Mouse (Mus musculus): ENCODE data around the gene Mef2d. TPM values are rescaled to one million over a fixed set of nuclear protein-coding genes. Genes with fewer than 3 reads are reported as not detected.

The Mef2d gene
- total RNA-seq, 1 experiment from 2014 or later, result 32.2 TPM

DNA sequence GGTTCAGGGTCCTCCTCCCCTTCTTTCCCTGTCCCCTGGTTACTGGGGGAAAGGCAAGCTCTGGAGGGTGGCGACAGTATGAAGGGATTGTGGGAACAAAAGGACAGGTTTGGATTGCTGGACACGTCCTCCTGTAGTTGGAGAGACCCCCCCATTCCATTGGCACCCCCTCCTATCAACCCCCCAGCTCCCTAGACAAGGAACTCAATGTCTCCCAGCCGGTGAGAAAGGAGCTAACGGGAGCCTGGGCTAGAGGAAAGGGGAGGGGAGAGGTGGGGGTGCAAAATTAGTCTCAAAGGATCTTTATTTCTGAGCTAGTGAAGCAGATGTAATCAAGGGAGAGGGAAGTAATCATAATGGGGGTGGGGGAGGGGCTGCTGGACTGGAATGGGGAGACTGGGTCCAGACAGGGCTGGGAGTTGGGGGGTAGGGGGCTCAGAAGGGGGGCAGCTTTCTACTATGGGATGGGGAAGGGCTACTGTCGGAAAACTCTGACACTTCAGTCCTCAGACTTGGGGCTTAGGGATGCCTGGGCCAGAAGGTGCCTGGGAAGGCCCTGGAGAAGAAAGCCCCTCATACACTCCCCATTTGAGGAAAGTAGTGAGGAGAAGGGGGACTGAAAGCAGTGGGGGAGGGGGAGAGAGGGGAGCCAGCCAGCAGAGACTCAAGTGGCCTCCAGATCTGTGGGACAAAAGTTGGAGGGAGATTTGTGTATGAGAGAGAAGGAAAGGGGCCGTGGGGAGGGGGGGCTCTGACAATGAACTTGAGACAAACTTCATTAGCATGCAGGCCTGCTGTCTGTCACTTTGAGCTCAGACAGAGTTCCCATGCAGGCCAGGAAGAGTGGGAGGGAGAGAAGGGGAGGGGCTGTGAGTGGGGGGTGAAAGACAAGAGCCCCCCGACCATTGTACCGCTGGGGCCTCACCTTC is 63.7 kb downstream of the Mef2d start:
- no peak for ATAC-seq (replicated peaks; ENCODE audit: low read depth, poor library complexity, severe bottlenecking)

GRCm38 (mm10) chr3:88206500-88206899 is 64.3 kb downstream of the Mef2d start:
- no peak for ATAC-seq (replicated peaks; ENCODE audit: low read depth, poor library complexity, severe bottlenecking)

GRCm38 (mm10) chr3:88206901-88207371 is 64.8 kb downstream of the Mef2d start:
- ATAC-seq (replicated peaks; ENCODE audit: low read depth, poor library complexity, severe bottlenecking), result no peak

GRCm38 (mm10) chr3:88207451-88208100 is 65.4 kb downstream of the Mef2d start:
- no peak for ATAC-seq (replicated peaks; ENCODE audit: low read depth, poor library complexity, severe bottlenecking)

DNA sequence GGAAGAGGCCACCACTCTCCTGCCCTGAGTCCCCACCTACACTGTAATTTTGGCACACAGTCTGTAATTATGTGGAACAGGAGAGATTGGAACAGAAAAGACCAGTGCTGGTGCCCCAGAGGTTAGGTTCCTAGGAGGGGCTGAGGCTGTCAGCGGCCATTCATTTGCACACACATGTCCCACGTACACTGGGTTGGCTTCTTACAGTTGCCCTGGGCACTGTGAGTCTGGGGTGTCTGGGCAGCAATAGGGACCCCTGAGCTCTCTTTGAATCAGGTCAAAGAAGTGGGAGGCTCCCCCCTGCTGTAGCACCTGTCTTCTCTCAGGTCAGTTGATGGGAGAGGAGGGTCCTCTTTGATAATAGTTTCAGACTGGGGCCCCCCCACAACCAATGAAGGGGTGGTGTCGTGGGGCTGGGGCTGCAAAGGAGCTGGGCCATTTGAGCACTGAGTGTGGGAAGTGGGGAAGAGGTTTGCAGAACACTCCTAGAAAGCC is 66.1 kb downstream of the Mef2d start:
- ATAC-seq (replicated peaks; ENCODE audit: low read depth, poor library complexity, severe bottlenecking), result no peak

DNA sequence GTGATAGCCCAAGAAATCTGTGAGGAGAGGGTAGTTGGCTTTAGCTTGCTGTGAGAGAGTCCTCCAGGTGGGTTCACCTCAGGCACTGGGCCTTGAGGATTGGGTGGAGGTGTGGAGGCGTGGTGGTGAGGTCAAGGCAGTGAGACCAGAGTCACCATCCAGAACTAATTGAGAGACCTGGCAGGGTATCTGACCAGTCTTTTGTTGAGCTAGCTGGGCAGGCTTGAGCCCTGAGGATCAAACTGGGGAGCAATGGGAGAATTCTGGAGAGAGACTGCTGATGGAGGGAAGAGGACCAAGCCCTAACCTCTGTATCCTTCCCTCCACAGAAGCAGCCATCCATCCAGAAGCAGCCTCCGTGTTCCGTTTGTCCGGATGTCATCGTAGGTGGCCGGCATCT is 67.1 kb downstream of the Mef2d start:
- no peak for ATAC-seq (replicated peaks; ENCODE audit: low read depth, poor library complexity, severe bottlenecking)

GRCm38 (mm10) chr3:88210121-88210520 is 67.9 kb downstream of the Mef2d start:
- no peak for ATAC-seq (replicated peaks; ENCODE audit: low read depth, poor library complexity, severe bottlenecking)

DNA sequence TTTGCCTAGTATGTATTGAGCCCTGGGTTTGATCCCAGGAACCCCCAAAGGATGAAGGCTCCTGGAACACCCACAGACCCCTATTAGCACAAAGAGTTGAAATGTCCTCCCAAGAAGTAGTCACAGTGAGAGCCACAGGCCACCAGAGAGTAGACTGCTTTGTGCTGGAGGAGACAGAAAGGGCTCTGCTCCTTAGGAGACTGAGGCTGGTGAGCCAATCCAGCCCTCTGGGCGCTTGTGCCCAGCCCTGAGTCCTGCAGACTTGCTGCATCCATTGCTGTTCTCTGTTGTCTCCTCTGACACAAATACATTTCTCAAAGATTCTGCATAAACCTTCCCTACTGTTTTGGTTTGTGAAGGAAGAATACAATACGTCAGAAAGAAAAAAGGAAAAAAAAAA is 68.7 kb downstream of the Mef2d start:
- no peak for ATAC-seq (replicated peaks; ENCODE audit: low read depth, poor library complexity, severe bottlenecking)

GRCm38 (mm10) chr3:88212356-88212755 is 70.2 kb downstream of the Mef2d start:
- ATAC-seq (replicated peaks; ENCODE audit: low read depth, poor library complexity, severe bottlenecking), result no peak

- no peak for ATAC-seq (replicated peaks; ENCODE audit: low read depth, poor library complexity, severe bottlenecking)
Observed at GRCm38 (mm10) chr3:88213019-88213418, 70.8 kb downstream of the Mef2d start.

DNA sequence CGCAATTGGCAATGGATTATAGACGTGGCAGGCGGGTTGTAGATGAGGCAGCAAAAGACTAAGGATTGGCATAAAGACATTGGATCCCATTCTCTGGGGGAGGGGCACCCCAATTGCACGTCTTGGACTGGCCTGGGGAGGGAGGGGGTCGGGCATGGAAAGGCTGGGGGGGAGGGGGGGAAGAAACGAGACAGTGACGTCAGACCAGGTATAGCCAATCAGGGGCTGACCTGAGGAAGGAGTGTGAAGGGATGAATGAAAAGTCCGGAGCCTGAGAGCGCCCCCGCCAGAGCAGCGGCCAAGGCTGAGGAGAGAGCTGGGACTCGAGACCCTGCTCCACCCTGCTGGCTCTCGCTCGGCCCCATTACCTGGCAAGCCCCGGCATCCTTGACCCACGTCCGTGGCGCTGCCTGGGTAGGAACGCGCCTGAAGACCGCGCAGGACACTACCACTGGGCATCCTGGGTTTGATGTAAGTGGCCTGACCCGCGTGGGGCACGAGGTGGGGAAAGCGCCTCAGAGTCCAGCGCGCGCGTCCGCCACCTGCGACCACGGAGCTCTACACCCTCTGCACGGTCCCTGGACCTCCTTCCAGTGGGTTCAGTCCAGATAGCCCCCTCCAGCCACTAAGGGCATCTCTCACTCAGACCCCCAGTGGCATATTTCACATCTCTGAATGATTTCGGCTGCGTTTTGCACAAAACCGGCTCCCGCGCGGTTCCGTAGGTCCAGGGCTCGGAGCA is 72.2 kb downstream of the Mef2d start:
- ATAC-seq (replicated peaks; ENCODE audit: low read depth, poor library complexity, severe bottlenecking), result no peak

DNA sequence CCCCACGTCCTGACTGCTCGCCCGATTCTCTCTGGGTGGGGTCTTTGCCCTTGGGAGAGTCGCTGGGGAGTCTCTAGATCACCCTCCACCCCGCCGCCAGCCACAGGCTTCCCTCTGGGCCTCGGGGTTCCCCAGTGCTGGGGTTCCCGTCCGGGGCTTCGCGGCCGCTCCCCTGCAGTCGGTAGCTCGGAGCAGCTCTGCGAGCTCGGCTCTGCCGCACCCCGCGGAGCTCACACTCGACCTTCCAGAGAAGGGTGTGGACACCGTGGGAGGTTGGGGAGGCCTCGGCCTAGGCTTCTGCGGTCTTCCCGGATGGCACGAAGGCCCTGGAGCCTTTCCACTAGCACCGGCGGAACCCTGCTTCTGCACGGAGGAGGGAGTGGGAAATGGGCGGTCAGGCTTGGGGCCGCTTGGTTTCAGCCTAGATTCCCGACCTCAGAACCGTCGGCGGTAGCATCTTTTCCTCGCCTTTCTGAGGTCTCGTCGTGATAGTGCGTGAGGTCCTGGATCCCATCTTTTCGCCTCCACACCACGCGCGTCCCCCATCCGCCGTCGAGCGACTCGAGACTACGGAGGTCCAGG is 72.9 kb downstream of the Mef2d start:
- ATAC-seq (replicated peaks; ENCODE audit: low read depth, poor library complexity, severe bottlenecking), result peak; percentile 40

DNA sequence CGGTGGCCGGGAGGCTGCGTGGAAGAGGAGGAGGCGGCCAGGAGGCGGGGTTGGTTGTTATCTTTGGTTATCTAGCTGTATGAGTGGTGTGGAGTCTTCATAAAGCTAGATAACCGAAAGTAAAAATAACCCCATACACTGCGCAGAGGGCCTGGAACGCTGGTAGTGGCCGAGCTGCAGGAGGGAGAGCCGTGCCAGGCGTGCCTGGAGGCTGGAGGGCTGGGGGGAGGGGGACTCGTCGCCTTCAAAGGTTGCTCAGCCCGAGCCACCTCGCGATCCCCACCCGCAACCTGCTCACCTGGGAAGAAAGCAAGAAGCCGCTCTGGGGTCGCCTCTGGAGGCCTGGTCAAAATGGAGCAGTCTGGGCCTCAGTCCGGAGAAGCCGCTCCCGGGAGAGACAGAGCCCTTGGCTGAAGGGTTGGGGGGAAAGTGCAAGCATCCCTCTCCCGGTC is 73.4 kb downstream of the Mef2d start:
- 0 out of 2 replicates have a peak, but pooled peaks have one; percentile 19 for ATAC-seq (replicated peaks; ENCODE audit: low read depth, poor library complexity, severe bottlenecking)

GRCm38 (mm10) chr3:88216116-88216515 is 73.9 kb downstream of the Mef2d start:
- no peak for ATAC-seq (replicated peaks; ENCODE audit: low read depth, poor library complexity, severe bottlenecking)

- no peak for ATAC-seq (replicated peaks; ENCODE audit: low read depth, poor library complexity, severe bottlenecking)
Observed at GRCm38 (mm10) chr3:88216534-88217326, 74.6 kb downstream of the Mef2d start.

GRCm38 (mm10) chr3:88217679-88218078 is 75.5 kb downstream of the Mef2d start:
- ATAC-seq (replicated peaks; ENCODE audit: low read depth, poor library complexity, severe bottlenecking), result no peak

- ATAC-seq (replicated peaks; ENCODE audit: low read depth, poor library complexity, severe bottlenecking), result no peak
Observed at GRCm38 (mm10) chr3:88219940-88220339, 77.8 kb downstream of the Mef2d start.

- peak; percentile 95 for ATAC-seq (replicated peaks; ENCODE audit: low read depth, poor library complexity, severe bottlenecking)
Observed at GRCm38 (mm10) chr3:88220842-88221241, 78.7 kb downstream of the Mef2d start.
